Mouse (Mus musculus): ENCODE measurements around the gene Erc2. TPM values are rescaled to one million over a fixed set of nuclear protein-coding genes. Genes with fewer than 3 reads are reported as not detected.

Erc2 gene
- polyA plus RNA-seq, 1 experiment = 0.10 TPM

DNA sequence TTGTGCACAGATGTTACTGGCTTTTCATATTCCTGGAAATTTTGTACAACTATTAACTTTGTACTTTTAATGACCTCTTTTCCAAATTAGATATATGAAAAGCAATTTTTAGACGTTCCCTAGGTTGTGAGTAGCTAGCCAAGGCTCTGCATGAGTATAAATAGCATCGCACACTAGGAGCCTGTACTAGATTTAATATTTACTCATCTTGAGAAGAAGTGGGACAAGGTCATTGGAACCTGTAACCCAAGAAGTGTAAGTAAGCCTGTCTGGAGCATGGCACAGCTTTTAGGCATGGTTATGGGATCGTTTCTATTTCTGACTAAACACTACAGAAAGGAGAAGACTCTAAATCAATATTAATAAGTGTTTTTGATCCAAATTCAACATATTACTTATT is 36.4 kb downstream of the Erc2 start:
- Histone ChIP-seq H3K27me3 (replicated peaks) (no peaks in the 10 kb centered on the region), H3K36me3 (replicated peaks; ENCODE audit: low read length) (no peaks in the 10 kb centered on the region), H3K9me3 (no peaks in the 10 kb centered on the region), H3K4me3 (replicated peaks) (no peak overlapping the region), H3K4me1 (no peaks in the 10 kb centered on the region)
- no peak for TF ChIP-seq FLI1 (IDR thresholded peaks at IDR 0.05; ENCODE audit: low read length)

DNA sequence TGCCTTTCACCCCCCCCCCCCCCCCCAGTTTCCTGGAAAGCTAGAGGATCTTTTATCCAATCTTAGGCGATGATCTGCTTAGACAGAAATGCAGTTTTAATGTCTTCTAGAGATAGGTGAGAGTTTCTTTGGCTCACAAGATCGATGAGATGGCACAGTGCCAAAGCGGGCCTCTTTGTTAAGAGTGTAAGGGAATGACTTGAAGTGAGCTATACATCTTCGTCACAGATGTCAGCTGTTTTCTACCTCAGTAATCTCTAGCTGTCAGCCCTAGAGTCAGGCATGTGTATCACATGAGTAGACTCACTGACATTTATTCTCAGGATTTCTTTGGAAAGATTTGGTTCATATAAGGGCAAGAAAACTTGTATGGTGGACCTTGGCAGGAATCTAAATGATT is 39.2 kb downstream of the Erc2 start:
- Histone ChIP-seq H3K4me3 (replicated peaks) (no peak overlapping the region), H3K4me1 (no peaks in the 10 kb centered on the region), H3K9me3 (no peaks in the 10 kb centered on the region), H3K36me3 (replicated peaks; ENCODE audit: low read length) (no peaks in the 10 kb centered on the region), H3K27me3 (replicated peaks) (no peaks in the 10 kb centered on the region)
- TF ChIP-seq GATA1 (IDR thresholded peaks at IDR 0.05; ENCODE audit: borderline replicate concordance, low read length) (no peak), FLI1 (IDR thresholded peaks at IDR 0.05; ENCODE audit: low read length) (no peak)

- H3K4me3 ChIP-seq (replicated peaks) = no peak overlapping the region
- H3K36me3 ChIP-seq (replicated peaks; ENCODE audit: low read length) = no peaks in the 10 kb centered on the region
- no peaks in the 10 kb centered on the region for H3K27me3 ChIP-seq (replicated peaks)
- H3K4me1 ChIP-seq = no peaks in the 10 kb centered on the region
- H3K9me3 ChIP-seq = no peaks in the 10 kb centered on the region
- TF ChIP-seq FLI1 (IDR thresholded peaks at IDR 0.05; ENCODE audit: low read length) (no peak), GATA1 (IDR thresholded peaks at IDR 0.05; ENCODE audit: borderline replicate concordance, low read length) (no peak)
Observed at GRCm38 (mm10) chr14:27662251-27662650, 40.0 kb downstream of the Erc2 start.

DNA sequence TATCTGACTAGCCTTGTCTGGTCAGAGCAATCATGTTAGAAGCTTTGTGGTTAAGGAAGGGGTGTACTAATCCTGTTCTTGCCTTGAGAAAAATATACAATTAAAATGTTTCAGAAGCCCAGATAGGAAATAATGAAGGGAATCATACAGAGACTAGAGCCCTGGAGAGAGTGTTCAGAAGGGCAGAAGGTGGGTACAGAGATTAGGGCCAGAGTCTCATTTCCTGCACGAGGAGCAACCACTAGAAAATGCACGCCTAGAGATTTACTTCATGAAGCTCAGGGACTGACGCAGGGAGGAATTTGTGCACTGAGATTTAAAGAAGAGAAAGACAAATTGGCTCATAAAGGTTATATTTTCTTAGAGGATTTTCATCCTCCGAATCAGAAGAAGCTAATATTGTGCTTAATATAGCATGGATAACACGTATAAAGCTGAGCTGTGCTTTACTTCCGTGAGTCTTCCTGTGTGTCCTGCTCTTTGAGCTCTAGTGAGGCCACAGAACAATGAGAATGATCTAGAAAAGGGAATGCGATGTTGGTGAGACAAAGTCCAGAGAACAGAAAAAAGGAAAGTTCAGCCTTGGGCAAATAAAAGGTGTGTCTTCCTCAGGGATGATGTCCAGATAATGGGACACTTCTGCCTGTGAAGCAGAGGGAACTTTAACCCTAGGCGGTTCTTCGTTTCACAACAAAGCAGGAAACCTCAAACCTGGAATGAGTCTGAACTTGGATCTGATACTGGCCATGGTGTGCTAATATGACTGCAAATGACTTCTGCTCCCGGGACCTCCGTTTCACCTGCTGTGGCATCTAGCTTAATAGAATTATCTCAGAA is 45.0 kb downstream of the Erc2 start:
- no peaks in the 10 kb centered on the region for H3K36me3 ChIP-seq (replicated peaks; ENCODE audit: low read length)
- H3K27me3 ChIP-seq (replicated peaks) = no peaks in the 10 kb centered on the region
- no peak for TF ChIP-seq GATA1 (IDR thresholded peaks at IDR 0.05; ENCODE audit: borderline replicate concordance, low read length)
- TF ChIP-seq FLI1 (IDR thresholded peaks at IDR 0.05; ENCODE audit: low read length) = no peak

DNA sequence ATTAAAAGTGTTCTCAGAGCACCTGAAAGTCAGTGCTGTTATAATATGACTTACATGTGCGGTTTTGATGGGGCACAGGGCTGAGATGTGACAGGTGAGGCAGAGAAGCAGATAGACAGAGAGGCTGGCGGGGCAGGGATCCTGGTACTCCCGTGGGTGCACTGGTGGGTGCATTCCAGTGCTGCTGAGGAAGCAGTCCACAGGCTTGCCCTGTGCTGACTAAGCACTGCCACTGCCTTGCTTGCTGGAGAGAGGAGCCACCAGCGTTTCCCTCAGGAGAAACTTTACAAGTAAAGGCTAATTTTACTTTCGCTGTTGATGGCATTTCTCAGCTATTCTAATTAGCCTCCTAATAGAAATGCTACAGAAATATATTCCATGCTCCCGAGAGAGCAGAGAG is 45.9 kb downstream of the Erc2 start:
- no peaks in the 10 kb centered on the region for H3K4me1 ChIP-seq
- no peak overlapping the region for H3K4me3 ChIP-seq (replicated peaks)
- no peaks in the 10 kb centered on the region for H3K36me3 ChIP-seq (replicated peaks; ENCODE audit: low read length)
- no peaks in the 10 kb centered on the region for H3K9me3 ChIP-seq
- no peak for TF ChIP-seq FLI1 (IDR thresholded peaks at IDR 0.05; ENCODE audit: low read length)
- TF ChIP-seq GATA1 (IDR thresholded peaks at IDR 0.05; ENCODE audit: borderline replicate concordance, low read length) = no peak
- no peaks in the 10 kb centered on the region for H3K27me3 ChIP-seq (replicated peaks)

More for the DNA sequence above, 45.0 kb downstream of the Erc2 start:
- Histone ChIP-seq H3K4me1 (no peaks in the 10 kb centered on the region), H3K4me3 (replicated peaks) (no peak overlapping the region), H3K9me3 (no peaks in the 10 kb centered on the region)

GRCm38 (mm10) chr14:27669939-27670338 is 47.7 kb downstream of the Erc2 start:
- H3K36me3 ChIP-seq (replicated peaks; ENCODE audit: low read length) = no peaks in the 10 kb centered on the region
- no peaks in the 10 kb centered on the region for H3K4me1 ChIP-seq
- no peaks in the 10 kb centered on the region for H3K27me3 ChIP-seq (replicated peaks)
- no peak overlapping the region for H3K4me3 ChIP-seq (replicated peaks)
- TF ChIP-seq FLI1 (IDR thresholded peaks at IDR 0.05; ENCODE audit: low read length) (no peak), GATA1 (IDR thresholded peaks at IDR 0.05; ENCODE audit: borderline replicate concordance, low read length) (no peak)
- 0 out of 2 replicates have a peak, but pooled peaks cover 2% of the 10 kb centered on the region for H3K9me3 ChIP-seq

DNA sequence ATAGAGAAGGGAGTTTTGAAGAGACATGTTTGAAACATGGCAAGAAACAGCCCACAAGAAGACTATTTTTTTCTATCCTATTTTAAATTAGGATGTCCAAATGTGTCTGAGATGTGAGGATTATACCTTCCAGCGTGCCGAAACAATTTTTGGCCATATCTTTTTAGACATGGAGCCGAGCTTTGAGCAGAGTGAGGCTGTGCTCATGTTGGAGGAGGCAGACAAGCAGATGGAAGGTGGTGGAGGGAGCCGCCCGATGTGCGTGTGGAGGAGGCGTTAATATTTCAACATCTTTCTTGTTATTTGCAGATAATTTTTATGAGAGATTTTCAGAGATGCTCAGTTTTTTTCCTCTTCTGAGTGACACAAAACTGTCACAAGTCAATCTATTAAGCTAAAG is 50.5 kb downstream of the Erc2 start:
- Histone ChIP-seq H3K9me3 (0 out of 2 replicates have a peak, but pooled peaks cover 2% of the 10 kb centered on the region), H3K36me3 (replicated peaks; ENCODE audit: low read length) (no peaks in the 10 kb centered on the region), H3K27me3 (replicated peaks) (no peaks in the 10 kb centered on the region), H3K4me1 (no peaks in the 10 kb centered on the region), H3K4me3 (replicated peaks) (no peak overlapping the region)
- no peak for TF ChIP-seq FLI1 (IDR thresholded peaks at IDR 0.05; ENCODE audit: low read length)
- no peak for TF ChIP-seq GATA1 (IDR thresholded peaks at IDR 0.05; ENCODE audit: borderline replicate concordance, low read length)

GRCm38 (mm10) chr14:27674096-27674495 is 51.9 kb downstream of the Erc2 start:
- Histone ChIP-seq H3K27me3 (replicated peaks) (no peaks in the 10 kb centered on the region), H3K36me3 (replicated peaks; ENCODE audit: low read length) (no peaks in the 10 kb centered on the region)

DNA sequence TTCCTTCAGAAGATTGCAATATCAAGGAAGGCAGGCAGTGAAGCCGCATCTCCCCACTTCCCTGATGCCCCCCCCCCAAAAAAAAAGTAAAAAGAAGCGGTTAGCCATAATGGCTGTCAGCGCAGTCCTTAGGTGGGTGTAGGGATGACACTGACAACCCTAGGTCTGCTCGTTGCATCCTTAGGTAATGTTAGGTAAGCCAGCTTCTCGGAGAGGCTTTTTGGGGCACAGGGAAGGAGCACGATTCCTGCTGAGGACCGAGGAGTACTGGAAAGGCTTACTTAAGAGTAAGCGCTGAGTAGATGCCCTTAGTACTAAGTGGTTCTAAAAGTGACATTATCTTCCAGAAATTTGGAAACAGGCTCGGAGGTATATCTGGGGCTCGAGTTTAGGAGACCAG is 52.3 kb downstream of the Erc2 start:
- Histone ChIP-seq H3K4me3 (replicated peaks) (no peak overlapping the region), H3K9me3 (0 out of 2 replicates have a peak, but pooled peaks cover 2% of the 10 kb centered on the region), H3K4me1 (no peaks in the 10 kb centered on the region), H3K27me3 (replicated peaks) (no peaks in the 10 kb centered on the region), H3K36me3 (replicated peaks; ENCODE audit: low read length) (no peaks in the 10 kb centered on the region)
- TF ChIP-seq FLI1 (IDR thresholded peaks at IDR 0.05; ENCODE audit: low read length) (no peak), GATA1 (IDR thresholded peaks at IDR 0.05; ENCODE audit: borderline replicate concordance, low read length) (no peak)

More at GRCm38 (mm10) chr14:27674096-27674495, 51.9 kb downstream of the Erc2 start:
- 0 out of 2 replicates have a peak, but pooled peaks cover 2% of the 10 kb centered on the region for H3K9me3 ChIP-seq
- no peak overlapping the region for H3K4me3 ChIP-seq (replicated peaks)
- no peak for TF ChIP-seq GATA1 (IDR thresholded peaks at IDR 0.05; ENCODE audit: borderline replicate concordance, low read length)
- no peak for TF ChIP-seq FLI1 (IDR thresholded peaks at IDR 0.05; ENCODE audit: low read length)
- no peaks in the 10 kb centered on the region for H3K4me1 ChIP-seq

DNA sequence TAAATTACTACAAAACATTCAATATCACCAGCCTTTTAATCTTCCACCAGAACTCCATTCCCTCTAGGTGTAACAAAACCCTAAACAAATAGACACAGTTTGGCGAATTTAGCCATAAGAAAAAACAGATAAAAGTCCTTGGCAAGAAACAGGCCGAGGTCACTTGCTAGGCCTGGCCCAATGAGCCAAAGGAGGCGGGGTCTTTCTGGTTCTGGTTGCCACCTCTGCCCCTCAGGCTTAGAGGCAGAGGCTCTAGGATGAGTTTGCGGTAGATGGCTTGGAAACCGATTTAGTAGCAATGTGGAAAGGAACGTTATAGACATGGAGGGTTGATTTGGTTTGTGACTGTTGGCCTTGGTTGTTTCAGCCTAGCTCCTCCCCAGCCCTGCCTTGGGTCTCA is 52.8 kb downstream of the Erc2 start:
- Histone ChIP-seq H3K27me3 (replicated peaks) (no peaks in the 10 kb centered on the region), H3K9me3 (0 out of 2 replicates have a peak, but pooled peaks cover 2% of the 10 kb centered on the region), H3K36me3 (replicated peaks; ENCODE audit: low read length) (no peaks in the 10 kb centered on the region), H3K4me3 (replicated peaks) (no peak overlapping the region), H3K4me1 (no peaks in the 10 kb centered on the region)
- TF ChIP-seq GATA1 (IDR thresholded peaks at IDR 0.05; ENCODE audit: borderline replicate concordance, low read length) (no peak), FLI1 (IDR thresholded peaks at IDR 0.05; ENCODE audit: low read length) (no peak)
